Mouse (Mus musculus) spleen, adult 2 months (tissue): ENCODE results near the gene Usb1. TPM values are rescaled to one million over a fixed set of nuclear protein-coding genes. Genes with fewer than 3 reads are reported as not detected.

Experiments
- DNase-seq, 2 experiments: peaks; one replicate each; pipeline versions ENCODE4 v3.0.0 to v3.0.0-alpha.2; 2012 to 2021; ENCODE audit warnings: low spot score in 2 of 2, low read depth in 1 of 2
- H3K27ac ChIP-seq: fragments of 200-500 bp; 2 replicates; pipeline ENCODE4 v1.5.1; 2012; ENCODE audit warnings: low read length, inconsistent platforms; ENCODE audit not compliant: insufficient read depth
- H3K27me3 ChIP-seq: fragments of 200-500 bp; 2 replicates; pipeline ENCODE4 v1.6.1; 2012; ENCODE audit warnings: mild to moderate bottlenecking, moderate library complexity, low read length, inconsistent platforms; ENCODE audit not compliant: control insufficient read depth, insufficient read depth
- H3K36me3 ChIP-seq: fragments of 200-500 bp; 2 replicates; pipeline ENCODE4 v1.6.1; 2012; ENCODE audit warnings: mild to moderate bottlenecking, low read length, inconsistent platforms; ENCODE audit not compliant: control insufficient read depth, insufficient read depth
- H3K4me1 ChIP-seq: fragments of 200-500 bp; 2 replicates; pipeline ENCODE4 v1.6.1; 2011; ENCODE audit warnings: inconsistent platforms; ENCODE audit not compliant: control insufficient read depth, insufficient read depth, insufficient read length
- H3K4me3 ChIP-seq: fragments of 200-500 bp; 2 replicates; pipeline ENCODE4 v1.5.1; 2011; ENCODE audit warnings: mild to moderate bottlenecking, inconsistent platforms; ENCODE audit not compliant: insufficient read depth, insufficient read length; ENCODE audit errors: extremely low read depth
- CTCF ChIP-seq: fragments of 200-500 bp; IDR thresholded peaks from 2 replicates; pipeline ENCODE4 v1.5.1; 2011; ENCODE audit warnings: mild to moderate bottlenecking, inconsistent platforms; ENCODE audit not compliant: insufficient read depth, insufficient read length, insufficient replicate concordance; ENCODE audit errors: extremely low read depth
- POLR2A ChIP-seq: fragments of 200-500 bp; IDR thresholded peaks from 2 replicates; pipeline ENCODE4 v1.6.1; 2011; ENCODE audit warnings: low read depth, low read length, inconsistent platforms
- WGBS: fragments of 180-500 bp; shearing (Covaris S2); methylation state at CpG from one replicate; pipeline ENCODE4 v1.1.7; 2018; 5-methylcytosine and 5-hydroxymethylcytosine counted together
- polyA plus RNA-seq: library from polyadenylated mRNA; depleted of rRNA; stranded (reverse); fragments of >200 nt; gene quantifications from 2 replicates; pipeline ENCODE4 v1.2.3, GENCODE M21; 2012

Gene Usb1
- polyA plus RNA-seq, 1 experiment = 27.4 TPM

GRCm38 (mm10) chr8:95324646-95325045 is 7.4 kb upstream of the Usb1 start:
- TF ChIP-seq CTCF (no peak), POLR2A (no peak)
- no peaks in the 10 kb centered on the region for H3K27me3 ChIP-seq
- peaks cover 32% of the 10 kb centered on the region for H3K36me3 ChIP-seq
- H3K27ac ChIP-seq = no peak overlapping the region
- H3K4me3 ChIP-seq = no peak overlapping the region
- H3K4me1 ChIP-seq = no peaks in the 10 kb centered on the region; the same call in 1 of the 2 replicates
- 74% methylated on average over 5 of the region's 5 CpGs for WGBS
- no peak for DNase-seq

GRCm38 (mm10) chr8:95326822-95327221 is 5.3 kb upstream of the Usb1 start:
- TF ChIP-seq CTCF = no peak
- Histone ChIP-seq H3K36me3 (peaks cover 32% of the 10 kb centered on the region), H3K4me3 (no peak overlapping the region), H3K27me3 (no peaks in the 10 kb centered on the region), H3K27ac (no peak overlapping the region), H3K4me1 (peaks cover 5% of the 10 kb centered on the region)
- DNase-seq = no peak
- 88% methylated on average over 5 of the region's 5 CpGs for WGBS

GRCm38 (mm10) chr8:95327866-95328465 is 4.1 kb upstream of the Usb1 start:
- Histone ChIP-seq H3K36me3 (peaks cover 32% of the 10 kb centered on the region), H3K4me3 (no peak overlapping the region), H3K4me1 (peaks cover 5% of the 10 kb centered on the region), H3K27me3 (no peaks in the 10 kb centered on the region), H3K27ac (no peak overlapping the region)
- no peak for DNase-seq
- 96% methylated on average over 46 of the region's 46 CpGs for WGBS
- TF ChIP-seq POLR2A (no peak), CTCF (no peak)

GRCm38 (mm10) chr8:95330367-95330766 is 1.7 kb upstream of the Usb1 start:
- Histone ChIP-seq H3K36me3 (peaks cover 34% of the 10 kb centered on the region), H3K27me3 (no peaks in the 10 kb centered on the region), H3K27ac (no peak overlapping the region), H3K4me3 (no peak overlapping the region), H3K4me1 (peaks cover 7% of the 10 kb centered on the region)
- DNase-seq = no peak
- TF ChIP-seq POLR2A (no peak), CTCF (no peak)
- 73% methylated on average over 1 of the region's 1 CpGs for WGBS

GRCm38 (mm10) chr8:95331156-95331719 is 846 bp upstream of the Usb1 start:
- peak overlapping the region; percentile 100 for H3K27ac ChIP-seq
- peak in 1 of 2 experiments; percentile 63 for DNase-seq
- peaks cover 7% of the 10 kb centered on the region for H3K4me1 ChIP-seq
- H3K4me3 ChIP-seq = peak overlapping the region; percentile 90
- no peaks in the 10 kb centered on the region for H3K27me3 ChIP-seq
- under 1% methylated on average over 38 of the region's 38 CpGs for WGBS
- no peak for TF ChIP-seq CTCF
- TF ChIP-seq POLR2A = no peak
- H3K36me3 ChIP-seq = peaks cover 32% of the 10 kb centered on the region

- H3K4me3 ChIP-seq = peak overlapping the region; percentile 90
- no peak for DNase-seq
- peaks cover 7% of the 10 kb centered on the region for H3K4me1 ChIP-seq
- TF ChIP-seq CTCF (no peak), POLR2A (no peak)
- no peaks in the 10 kb centered on the region for H3K27me3 ChIP-seq
- H3K36me3 ChIP-seq = peaks cover 20% of the 10 kb centered on the region
- H3K27ac ChIP-seq = peak overlapping the region; percentile 100
- WGBS = 23% methylated on average over 21 of the region's 21 CpGs
Measured at GRCm38 (mm10) chr8:95332437-95333199, 534 bp downstream of the Usb1 start.

GRCm38 (mm10) chr8:95335706-95336105 is 3.6 kb downstream of the Usb1 start:
- peaks cover 5% of the 10 kb centered on the region; the same call in 1 of the 2 replicates for H3K4me1 ChIP-seq
- DNase-seq = peak in 1 of 2 experiments; percentile 25
- TF ChIP-seq CTCF = no peak
- TF ChIP-seq POLR2A = no peak
- no peak overlapping the region for H3K4me3 ChIP-seq
- H3K27ac ChIP-seq = no peak overlapping the region
- no peaks in the 10 kb centered on the region for H3K27me3 ChIP-seq
- WGBS = 21% methylated on average over 1 of the region's 1 CpGs
- peaks cover 15% of the 10 kb centered on the region for H3K36me3 ChIP-seq
